Mouse (Mus musculus) embryonic stem cell, embryonic (primary cell): ENCODE data around the gene Lrrc75a.

ENCODE experiments used
- CTCF ChIA-PET, 4 experiments: fragments of 300-600 bp in 2 of 4; fragments of 350-600 bp in 2 of 4; sonication (Branson Sonifier 250); formaldehyde crosslinking; loops; one replicate each; lab custom pipeline; 2022; ENCODE audit warnings: inconsistent platforms in 2 of 4; lab: Charles Lee
- POLR2A ChIA-PET, 4 experiments: fragments of 300-600 bp in 2 of 4; fragments of 350-600 bp in 2 of 4; sonication (Branson Sonifier 250); formaldehyde crosslinking; loops; one replicate each; lab custom pipeline; 2022; ENCODE audit warnings: antibody characterized with exemption in 4 of 4, inconsistent platforms in 1 of 4; lab: Charles Lee

The Lrrc75a gene

DNA sequence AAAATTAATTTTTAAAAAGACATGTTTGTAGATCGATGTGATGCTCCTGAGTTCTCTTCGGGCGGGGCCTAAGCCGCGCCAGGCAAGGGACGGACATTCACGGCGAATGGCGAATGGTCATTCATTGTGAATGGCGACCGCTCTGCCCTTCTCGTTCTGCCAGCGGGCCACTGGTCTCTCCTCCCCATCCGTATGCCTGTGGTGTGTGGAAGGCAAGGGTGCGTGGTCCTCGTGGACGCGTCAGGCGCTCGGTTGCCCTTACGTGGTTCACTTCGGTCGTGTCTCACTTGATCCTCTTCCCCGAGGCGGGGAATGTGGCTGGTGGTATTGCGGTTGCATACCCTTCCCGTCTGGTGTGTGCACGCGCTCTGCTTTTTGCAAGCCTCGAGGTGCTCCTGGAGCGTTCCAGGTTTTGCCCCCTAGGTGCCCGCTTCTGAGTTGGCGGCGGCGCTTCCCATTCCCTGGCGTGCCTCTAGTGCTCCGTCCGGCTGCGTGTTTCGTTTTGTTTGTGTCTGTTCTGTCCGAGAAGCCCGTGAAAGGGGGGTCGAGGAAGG is 87.8 kb downstream of the Lrrc75a start:
- CTCF ChIA-PET = interaction anchor here in 1 of 4 experiments (0.6 kb wide), 1 partner anchor 119 kb away, joined by 5 read pairs; no protein-coding TSS in a partner anchor
- POLR2A ChIA-PET = interaction anchor here in 3 of 4 experiments (1.1 to 33.0 kb wide), 11 partner anchors 9 to 52 kb away, joined by 3 to 1188 read pairs (median 18); partner anchors contain the start of genes Ubb (in 3 of the 3), Cenpv (in 2 of the 3) and Trpv2 (in 1 of the 3)

DNA sequence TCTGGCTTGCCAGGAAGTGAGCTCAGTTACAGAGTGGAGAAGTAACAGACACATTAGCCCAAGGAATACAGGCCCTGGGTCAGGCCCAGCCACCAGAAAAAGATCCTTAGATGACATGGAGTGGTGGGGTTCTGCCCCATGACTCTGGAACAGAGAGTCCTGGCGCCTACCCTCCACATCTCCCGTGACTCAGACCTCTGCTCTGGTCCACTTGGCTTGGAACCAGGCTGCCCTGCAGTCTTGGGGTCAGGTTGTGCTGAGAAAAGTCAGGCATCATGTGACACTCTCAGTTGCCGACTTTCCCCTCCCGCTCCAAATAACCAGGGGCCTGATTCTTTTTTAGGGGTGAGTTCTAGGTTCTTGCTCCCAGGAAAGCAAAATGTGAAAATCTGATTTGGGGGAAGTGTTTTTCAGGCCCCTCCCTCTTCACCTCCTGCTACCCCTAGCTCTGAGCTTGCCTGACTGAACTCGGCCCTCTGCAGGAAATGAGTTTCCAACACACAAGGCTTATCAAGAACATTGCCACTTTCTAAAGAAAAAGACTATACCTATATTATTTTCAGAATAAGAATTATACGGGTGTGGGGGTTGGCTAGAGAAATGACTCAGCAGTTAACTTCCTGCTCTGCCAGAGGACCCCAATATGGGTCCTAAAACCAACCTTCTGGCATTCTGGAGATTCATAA is 89.2 kb downstream of the Lrrc75a start:
- ChIA-PET CTCF (no interaction called here), POLR2A (interaction anchor here in 3 of 4 experiments (0.7 to 33.0 kb wide), 14 partner anchors 8 to 50 kb away, joined by 3 to 1188 read pairs (median 10); partner anchors contain the start of genes Cenpv (in 2 of the 3), Ubb (in 2 of the 3) and Trpv2 (in 1 of the 3))

DNA sequence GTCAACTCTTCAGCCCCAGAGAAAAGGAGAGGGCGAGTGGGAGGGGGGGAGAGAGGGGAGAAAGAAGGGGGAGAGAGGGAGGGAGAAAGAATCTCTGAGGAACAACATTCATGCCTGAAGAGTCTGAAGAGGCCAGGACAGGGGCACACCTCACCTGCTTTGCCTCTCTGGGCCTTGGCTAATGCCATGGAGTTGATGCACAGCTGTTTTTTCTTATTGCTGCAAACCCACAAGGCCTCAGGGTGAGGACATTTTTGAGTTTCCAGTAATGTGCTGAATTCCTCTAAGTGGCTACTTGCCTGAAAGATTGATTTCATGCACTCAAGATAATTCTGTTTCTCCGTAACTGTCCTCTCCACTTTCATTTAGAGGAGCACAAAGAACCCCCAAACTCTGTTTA is 90.2 kb downstream of the Lrrc75a start:
- ChIA-PET CTCF (interaction anchor here in 1 of 4 experiments (0.6 kb wide), 1 partner anchor 542 kb away, joined by 3 read pairs; no protein-coding TSS in a partner anchor), POLR2A (interaction anchor here in 3 of 4 experiments (0.6 to 33.0 kb wide), 15 partner anchors 7 to 880 kb away, joined by 3 to 1188 read pairs (median 10); partner anchors contain the start of genes Trpv2 (in 2 of the 3), Cenpv (in 1 of the 3) and Ubb (in 1 of the 3))

DNA sequence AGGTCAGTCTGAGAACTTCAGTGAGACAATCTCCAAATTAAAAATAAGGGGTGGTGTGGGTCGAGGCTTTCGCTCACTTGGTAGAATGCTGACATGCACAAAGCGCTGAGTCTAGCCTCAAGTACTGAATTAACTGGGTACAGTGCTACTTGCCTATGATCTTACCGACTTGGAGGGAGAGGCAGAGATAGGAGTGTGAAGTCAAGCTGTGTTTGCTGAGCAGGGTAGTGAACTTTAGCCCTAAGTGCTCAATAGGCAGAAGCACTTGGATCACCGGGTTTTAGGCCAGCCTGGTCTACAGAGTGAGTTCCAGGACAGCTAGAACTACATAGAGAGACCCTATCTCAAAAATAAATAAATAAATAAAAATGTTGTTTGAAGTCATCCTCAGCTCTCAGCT is 91.1 kb downstream of the Lrrc75a start:
- ChIA-PET CTCF (interaction anchor here in 1 of 4 experiments (0.7 kb wide), 1 partner anchor 277 kb away, joined by 3 read pairs; no protein-coding TSS in a partner anchor), POLR2A (interaction anchor here (0.6 to 33.0 kb wide), 25 partner anchors 7 to 481 kb away, joined by 3 to 1188 read pairs (median 20); partner anchors contain the start of genes Cenpv (in 2 of the 4), Trpv2 (in 2 of the 4) and Ubb (in 1 of the 4))

DNA sequence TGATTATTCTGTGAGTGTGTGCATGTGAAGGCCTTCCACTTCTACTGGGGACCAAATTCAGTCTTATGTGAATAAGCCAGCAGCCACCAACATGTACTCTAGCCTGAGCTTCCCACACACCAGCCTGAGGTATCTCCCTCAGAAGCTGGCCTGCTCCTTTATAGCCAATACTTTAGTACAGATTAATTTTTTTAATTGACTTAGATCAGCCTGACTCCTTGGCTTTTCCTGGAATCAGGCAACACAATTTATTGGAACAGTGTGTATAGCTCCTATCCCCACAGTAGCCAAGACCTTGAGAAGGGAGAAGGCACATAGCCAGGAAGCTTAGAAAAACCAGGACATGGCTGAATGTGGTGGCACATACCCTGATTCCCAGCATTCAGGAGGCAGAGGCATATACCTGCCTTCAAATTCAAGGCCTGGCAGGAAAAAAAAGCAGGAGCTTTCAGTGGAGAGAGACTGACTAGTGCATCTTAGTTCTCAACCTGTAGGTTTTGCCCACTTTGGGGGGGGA is 92.4 kb downstream of the Lrrc75a start:
- POLR2A ChIA-PET = interaction anchor here (0.8 to 33.0 kb wide), 44 partner anchors 8 to 99 kb away, joined by 3 to 1188 read pairs (median 8); partner anchors contain the start of genes Cenpv (in 3 of the 4) and Trpv2 (in 3 of the 4)
- CTCF ChIA-PET = interaction anchor here in 3 of 4 experiments (0.5 to 1.7 kb wide), 3 partner anchors 19 to 43 kb away, joined by 3 to 4 read pairs (median 3); no protein-coding TSS in a partner anchor

DNA sequence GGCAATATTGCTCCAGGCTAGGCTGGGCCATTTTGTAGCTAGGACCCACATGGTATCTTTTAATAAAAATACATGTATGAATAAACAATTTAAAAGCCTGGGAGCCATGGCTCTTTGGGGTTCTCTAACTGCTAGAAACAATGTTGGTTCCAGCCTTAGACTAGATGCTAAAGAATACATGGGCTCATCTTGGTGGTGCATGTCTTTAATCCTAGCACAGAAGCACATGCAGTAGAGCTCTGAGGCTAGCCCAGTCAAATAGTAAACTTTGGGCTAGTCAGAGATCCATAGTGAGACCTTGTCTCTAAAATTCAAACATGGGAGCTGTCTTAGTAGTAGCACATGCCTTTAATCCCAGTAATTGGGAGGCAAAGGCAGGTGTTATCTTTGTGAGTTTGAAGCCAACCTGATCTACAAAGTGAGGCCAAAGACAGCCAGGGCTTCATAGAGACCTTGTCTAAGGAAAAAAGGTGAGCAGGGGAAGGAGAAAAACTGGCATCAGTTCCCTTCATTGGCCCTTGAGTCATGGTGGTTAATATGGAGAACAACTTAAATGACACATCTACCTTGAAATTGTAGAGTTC is 93.3 kb downstream of the Lrrc75a start:
- CTCF ChIA-PET = interaction anchor here in 1 of 4 experiments (1.7 kb wide), 1 partner anchor 42 kb away, joined by 4 read pairs; no protein-coding TSS in a partner anchor
- POLR2A ChIA-PET = interaction anchor here (0.5 to 33.0 kb wide), 55 partner anchors 9 to 275 kb away, joined by 3 to 1188 read pairs (median 7); partner anchors contain the start of genes Cenpv (in 3 of the 4) and Trpv2 (in 3 of the 4)
